Mouse (Mus musculus): ENCODE results near the gene Sfrp5.

The Sfrp5 gene

DNA sequence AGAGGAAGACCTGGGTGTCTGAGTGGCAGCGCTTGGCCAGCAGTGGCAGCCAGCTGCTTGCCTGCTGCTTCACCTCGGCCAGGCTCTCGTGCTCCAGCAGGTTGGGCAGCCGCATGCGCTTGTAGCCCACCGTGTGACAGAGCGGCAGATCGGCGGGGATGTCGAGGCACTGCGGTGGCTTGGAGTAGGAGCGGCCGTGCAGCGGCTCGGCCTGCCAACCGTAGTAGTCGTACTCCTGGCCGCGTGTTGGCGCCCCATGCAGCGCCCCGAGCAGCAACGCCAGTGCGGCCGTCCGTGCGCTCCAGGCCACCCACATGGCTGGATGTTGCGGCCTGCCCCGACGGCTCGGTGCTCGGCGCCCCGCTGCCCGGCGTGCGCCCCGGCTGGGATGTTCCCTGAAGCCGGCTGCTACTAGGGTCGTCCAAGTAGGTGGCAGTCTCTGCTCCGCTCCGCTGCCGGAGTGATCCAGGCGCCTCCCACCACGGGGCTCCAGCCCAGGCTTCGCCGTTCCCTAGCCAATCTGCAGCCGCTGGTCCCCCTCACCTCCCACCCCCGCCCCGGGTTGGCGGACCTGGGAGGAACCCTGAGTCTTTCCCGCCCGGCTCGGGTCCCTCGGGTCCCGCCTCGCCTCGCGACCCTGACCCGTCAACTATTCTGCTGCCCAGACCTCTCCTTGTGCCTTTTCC is at the start of gene Sfrp5:
Gene Sfrp5, minus strand, starts transcription at position 557 of the 686 bp plus-strand sequence.
- DNase-seq: no peak

DNA sequence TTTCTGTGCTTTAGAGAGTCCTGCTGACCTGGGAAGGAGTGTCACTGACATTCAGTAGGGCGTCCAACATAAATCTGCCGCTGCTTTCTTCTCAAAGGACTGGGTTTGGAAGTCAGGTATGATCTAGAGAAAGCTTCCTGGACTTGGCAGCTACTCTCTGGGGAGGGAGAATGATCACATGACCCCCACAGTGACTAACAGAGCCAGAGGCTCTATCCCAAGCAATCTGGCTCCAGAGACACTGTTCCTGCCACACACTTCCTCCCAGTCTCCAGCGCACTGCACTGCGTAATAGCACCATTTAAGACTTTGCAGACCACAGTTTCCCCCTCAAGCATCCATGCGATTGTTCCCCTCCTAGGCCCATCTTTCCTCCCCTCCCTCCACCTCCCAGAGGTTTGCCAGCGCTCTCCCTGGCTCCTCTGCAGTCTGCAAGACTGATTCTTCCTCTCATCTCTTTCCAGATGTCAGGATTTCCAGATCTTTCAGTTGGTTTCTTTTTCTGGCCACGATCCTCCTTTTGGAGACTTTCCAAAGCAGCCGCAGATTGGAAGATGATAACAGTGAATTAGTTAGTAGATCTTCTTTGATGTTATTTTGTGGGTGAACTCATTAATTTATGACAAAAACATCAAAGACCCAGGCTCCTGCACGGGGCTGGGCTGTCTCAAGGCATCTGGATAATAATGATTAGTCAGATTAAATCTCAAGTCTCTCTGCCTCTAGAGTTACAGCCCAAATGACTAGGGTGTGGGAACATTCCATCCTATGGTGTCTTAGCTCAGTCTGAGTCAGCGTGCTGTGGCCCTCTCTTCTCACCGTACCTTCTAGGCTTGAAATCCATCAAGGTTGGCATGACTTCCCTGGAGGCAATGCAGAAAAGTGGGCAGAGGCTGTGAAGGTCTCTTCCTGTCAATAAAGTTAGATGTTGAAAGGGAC is 48.2 kb upstream of the Sfrp5 start:
- no peak for DNase-seq

DNA sequence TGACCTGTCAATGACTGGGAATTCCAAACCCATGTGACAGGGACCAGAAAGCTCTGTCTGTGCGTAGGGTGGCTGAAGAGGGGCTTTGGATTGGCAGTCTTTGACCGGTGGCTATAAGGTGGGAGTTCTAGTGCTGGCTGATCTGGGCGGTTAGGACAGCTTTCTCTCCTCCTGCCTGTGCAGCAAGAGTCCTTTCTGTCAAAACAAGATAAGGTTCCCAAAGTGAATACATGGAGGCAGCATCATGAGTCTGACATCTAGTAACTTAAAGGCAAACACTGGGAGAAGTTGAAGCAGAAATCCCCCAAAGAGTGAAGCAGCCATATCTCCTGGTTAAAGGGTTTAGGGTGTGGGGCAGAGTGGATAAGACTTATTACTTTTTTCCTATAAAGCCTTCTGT is 45.5 kb upstream of the Sfrp5 start, which contains the start of gene Golga7b:
Gene Golga7b, plus strand, starts transcription at position 56 of the 400 bp plus-strand sequence.
- no peak for DNase-seq

DNA sequence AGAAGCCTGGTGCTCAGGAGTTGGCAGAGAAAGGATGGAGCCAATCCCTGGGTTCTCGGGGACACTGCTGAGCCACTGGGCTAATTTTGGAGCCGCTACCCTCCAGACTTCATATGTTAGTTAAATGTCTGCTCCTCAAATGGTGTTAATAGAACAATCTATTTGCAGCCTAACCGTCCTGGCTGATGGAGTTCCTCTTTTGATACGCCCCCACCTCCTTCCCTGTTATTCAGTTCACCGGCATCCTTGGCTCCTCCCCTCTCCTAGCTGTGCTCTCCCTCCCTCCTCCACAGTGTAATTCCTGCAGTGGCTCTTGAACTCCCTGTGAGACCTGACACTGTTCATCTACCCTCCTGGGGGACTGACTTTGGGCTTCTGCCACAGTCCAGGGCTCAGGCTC is 44.6 kb upstream of the Sfrp5 start:
- DNase-seq: no peak

DNA sequence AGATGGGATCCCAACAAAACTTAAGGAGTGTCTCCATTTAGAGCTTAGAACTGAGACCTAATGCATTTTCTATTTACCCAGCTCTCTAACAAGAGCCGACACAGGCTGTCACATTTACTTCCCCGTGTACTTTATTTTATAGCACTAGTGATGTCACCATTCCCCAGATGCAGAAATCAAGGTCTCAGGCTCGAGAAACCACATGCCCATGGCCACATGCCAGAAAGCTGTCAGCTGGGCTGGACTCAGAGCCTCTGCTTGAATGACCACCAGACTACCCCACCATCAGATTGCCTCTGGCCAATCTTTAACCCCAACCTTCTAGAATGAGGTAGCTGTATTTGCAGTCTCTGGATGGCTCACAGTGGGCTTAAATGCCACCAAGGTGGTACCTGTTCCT is 41.3 kb upstream of the Sfrp5 start:
- DNase-seq: no peak

DNA sequence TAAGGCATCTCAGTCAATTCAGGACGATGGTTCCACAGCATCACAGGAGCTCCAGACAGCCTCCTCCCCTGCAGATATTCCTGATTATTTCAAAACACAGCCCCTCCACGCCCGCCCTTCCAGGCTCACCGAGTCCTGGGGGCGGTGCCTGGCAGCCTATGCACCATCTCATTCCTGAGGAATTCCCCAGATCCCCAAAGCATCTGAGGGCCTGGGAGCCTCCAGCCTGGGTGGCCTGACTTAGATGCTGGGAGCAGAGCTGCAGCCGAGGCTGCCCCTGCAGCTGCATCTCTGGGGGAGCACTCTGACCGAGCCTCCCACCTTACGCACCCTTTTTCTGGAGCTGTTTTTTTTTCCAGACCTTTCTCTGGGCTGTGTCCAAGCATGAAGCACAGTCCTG is 38.8 kb upstream of the Sfrp5 start:
- DNase-seq: no peak

DNA sequence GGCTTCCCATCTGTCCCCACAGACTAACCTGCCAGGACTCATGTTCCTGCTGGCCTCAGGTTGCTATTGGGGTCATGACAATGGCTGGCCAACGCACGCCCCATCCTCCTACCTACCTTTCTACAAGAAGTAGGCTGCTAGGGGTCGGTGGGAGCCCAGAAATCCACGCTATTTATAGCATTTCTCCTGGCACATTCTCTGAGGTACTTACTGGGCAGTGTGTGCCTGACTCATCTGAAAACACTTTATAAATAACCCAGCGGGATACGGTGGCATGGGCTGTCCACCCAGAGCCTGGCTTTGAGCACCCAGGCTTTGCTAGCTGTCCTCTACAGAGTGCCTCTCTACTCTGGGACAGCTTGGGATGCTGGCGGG is 36.3 kb upstream of the Sfrp5 start:
- peak; percentile 31 to 44 for DNase-seq

DNA sequence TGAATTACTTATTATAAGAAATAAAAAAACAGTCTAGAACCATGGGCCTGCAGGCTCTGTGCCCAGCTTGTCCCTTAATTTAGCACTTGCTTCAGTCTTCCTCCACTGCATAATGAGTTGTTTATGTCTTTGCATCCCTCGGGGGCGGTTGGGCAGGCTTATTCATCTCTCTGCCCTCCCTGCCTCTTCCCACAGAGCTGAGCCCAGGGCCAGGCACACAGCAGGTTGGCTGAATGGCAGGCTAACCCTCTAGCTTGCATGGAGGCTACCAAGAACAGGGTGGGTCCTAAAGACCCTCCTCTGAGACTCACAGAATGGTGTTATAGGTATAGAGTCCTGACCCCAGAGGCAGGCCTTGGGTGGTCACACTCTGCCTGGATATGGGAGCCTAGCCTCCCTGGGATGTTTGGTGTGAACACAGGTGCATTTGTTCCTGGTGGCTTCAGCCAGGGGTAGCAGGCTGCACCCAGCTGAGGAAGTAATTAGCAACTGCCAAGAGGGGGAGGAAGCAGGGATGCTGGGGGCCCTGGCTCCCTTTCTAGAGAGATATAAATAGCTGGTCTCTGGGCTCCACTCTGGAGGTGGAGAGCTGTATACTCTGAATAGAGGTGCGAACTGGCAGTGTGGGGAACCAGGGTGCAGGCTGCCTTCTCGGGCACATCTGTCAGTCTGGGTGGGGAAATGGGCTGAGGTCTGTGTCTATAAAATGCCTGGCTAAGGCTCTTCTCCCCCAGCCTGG is 35.7 kb upstream of the Sfrp5 start:
- DNase-seq: peak; percentile 20 to 22

DNA sequence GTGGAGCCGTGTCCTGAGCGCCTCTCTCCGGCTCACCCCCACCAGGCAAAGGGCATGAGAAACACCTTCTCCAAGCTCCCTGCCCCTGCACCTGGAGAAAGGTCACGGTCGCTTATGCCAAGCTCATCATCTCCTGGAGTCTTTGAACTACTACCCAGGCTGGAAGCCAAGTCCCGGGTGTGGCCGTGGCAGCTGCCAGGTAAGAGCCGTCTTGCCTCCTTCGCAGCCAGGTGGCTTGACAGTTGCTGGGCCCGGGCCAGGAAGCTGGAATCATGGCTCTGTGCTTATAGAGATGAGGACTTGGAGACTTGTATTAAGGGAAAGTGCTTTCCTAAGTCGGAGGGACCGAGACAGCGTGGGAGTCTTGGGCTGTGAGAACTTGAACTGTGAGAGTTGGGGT is 28.9 kb upstream of the Sfrp5 start:
- peak; percentile 75 to 87 for DNase-seq

DNA sequence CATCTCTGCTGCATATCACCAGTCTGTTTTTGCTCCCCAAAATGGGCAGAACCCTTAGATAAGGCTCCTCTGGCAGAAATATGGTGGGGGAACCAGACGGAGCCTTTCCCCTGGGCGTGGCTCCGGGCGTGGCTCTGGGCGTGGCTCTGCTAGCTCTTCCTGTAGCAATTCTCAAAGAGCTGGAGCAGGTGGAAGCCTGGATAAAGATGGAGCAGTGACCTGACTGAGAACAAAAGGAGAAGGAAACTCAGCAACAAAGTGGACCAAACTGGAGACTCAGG is 28.2 kb upstream of the Sfrp5 start:
- no peak for DNase-seq

DNA sequence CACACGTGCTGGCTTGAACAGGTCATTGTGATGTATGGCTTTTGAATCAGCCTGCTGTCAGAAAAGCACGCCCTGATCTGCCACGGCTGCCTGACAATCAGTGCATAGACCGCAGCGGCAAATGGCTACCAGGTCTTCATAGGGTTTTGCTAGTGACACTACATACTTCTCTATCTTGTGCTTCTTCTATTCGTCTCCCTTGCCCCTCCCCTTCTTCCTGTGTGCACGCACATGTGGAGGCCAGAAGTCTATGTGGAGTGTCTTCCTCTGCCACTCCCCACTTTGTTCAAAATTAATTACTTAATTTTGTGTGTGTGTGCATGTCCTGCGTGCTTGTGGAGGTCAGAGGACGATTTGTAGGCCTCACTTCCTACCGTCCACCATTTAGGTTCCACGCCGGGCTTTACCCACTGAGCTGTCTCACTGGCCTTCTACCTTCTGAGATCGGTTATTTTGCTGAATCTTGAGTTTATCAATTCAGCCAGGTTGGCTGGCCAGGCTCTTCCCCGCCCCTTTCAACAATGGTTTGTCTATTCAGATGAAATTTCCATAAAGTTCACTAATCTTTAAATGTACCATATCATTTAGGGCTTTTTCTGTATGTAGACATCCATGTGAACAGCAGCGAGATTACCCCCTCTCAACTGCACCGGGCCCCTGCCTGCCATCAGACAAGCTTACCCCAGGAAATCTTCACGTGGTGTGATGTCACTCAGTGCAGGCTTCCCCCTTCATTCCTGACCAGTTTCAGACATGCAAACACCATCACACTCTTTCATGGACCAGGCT is 27.6 kb upstream of the Sfrp5 start:
- DNase-seq: no peak

DNA sequence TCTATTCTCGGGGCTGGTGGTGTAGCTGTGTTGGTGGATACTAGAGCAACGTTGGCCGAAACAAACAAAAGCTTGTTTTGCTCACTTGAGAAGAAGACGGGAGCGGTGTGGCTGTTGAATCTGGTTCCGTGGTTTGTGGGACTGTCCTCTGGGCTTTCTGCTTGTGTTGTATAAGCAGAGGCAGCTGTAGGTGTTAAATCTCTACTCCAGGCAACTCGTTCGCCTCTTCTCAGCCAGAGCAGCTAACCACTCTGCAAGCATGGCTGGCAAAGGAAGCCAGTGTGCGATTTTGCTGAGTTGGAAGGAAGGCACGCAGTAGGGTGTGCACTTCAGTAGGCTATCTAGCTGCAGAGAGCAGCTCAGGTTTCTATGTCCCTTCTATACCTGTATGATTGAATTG is 24.4 kb upstream of the Sfrp5 start:
- DNase-seq: no peak

DNA sequence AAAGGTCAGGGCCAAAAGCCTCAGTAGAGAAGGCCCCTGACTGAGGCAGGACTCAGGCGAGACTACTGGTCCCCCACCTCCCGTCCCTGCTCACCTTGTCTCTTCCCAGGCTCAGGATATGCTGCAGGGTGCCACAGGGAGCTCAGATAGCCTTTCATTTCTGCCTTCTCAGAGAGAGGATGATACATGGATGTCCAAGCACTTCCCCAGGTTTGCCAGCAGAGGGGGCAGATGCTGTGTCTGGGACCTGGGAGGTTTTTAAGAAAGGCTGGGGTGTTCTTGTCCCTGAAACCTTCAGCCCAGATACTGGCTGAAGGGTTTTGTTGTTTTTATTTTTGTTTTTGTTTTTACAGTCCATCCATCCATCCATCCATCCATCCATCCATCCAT is 15.3 kb upstream of the Sfrp5 start:
- peak; percentile 81 to 82 for DNase-seq

DNA sequence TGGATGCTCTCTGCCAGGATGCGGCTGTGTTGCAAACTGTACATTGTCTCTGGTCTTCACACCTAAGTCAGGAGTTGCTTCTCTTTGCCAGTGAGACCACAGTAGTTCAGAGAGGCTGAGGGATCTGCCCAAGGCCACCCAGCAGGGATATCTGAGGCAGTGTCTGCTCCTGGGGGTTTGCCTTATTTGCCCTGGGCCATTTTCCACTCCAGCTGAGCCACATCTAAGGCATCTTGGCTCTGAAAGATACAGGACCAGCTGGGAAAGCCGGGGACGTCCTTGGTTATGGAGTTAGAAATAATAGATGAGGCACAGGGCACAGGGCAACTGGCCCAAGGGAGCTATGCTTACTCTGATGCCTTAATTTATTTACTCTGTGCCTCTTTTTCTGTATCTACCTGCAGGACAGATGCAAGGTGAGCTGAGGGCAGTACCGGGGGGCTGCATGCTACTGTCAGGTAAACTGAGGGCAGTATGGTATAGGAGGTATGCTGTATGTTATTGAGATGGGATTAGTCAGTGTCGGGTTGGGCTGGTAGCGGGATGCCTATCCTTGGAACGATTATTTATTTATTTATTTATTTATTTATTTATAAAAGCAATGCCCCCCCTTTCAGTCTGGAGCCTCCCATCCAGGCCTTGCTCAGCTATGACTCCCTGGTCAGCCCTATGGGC is 14.8 kb upstream of the Sfrp5 start:
- peak; percentile 60 to 62 for DNase-seq

DNA sequence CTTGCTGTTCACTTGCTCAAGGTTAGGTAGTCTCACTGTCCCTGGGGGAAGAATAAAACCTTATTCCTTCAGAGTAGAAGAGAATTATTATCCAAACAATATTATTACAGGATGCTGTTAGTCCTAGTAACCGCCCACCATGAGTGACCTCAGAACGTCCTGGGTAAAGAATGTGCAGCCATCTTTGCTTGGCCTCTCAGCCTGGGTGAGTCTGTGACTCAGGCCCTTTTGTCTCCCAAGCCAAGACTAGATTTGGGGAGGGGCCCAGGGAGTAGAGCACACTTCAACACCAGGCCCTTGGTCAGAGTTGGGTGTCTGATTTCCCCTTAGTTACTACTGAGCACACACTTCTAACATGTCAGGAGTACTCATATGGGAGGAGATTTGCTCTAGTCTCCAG is 12.5 kb upstream of the Sfrp5 start:
- no peak for DNase-seq

DNA sequence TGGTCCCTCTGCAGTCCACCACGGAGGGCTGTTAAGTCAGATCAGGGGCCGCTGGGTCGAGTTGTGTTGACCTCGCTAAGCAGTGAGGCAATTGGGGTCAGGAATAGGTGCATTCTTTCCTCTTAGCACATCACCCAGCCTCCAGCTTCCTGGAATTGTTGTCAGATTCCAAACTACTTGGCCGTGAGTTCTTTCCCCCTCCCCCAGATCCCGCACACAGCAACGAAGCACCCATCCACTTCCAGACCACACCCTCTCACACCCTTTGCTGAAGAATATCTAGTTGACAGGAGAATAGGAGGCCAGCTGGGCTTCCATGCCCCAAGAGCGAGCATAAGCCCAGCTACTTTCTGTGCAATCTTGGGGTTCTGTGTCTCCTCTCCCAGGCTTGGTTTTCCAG is 9.9 kb upstream of the Sfrp5 start:
- DNase-seq: no peak

DNA sequence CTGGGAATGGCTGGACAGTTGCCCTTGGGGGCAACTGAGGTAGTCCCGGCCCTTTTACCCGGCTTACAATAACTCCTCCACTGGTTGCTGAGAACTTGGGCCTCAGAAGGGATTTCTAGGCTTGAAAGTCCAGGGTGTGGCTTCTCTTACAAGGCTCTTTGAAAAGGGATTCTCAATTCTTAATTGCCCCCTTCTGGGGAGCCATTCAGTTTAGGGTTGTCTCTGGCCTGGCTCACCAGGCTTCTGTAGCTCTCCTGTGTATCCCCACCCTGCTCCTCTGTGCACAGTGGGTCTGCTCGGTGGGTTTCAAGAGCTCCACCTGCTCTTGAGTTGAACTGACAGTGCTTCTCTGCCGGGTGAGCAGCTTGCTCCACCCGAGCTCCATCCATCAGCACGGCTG is 7.9 kb upstream of the Sfrp5 start:
- no peak for DNase-seq

DNA sequence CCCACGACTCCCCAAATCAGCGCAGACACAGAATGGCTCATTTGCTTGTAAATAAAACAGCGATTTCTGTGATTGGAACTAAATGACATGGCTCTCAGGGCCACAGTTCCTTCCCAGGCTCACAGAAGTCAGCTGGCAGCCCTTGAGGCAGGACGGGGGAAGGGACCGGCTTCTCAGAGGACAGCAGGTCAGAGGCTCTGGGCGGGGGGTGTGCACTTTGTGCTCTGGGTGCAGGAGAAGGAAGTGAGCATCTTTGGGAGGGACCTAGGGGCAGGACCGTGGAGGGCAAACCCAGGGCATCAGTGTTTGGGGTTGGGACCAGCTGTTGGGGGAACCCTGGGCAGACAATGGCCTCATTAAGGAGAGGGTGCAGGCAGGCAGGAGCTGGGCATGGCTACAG is 7.4 kb upstream of the Sfrp5 start:
- DNase-seq: no peak

DNA sequence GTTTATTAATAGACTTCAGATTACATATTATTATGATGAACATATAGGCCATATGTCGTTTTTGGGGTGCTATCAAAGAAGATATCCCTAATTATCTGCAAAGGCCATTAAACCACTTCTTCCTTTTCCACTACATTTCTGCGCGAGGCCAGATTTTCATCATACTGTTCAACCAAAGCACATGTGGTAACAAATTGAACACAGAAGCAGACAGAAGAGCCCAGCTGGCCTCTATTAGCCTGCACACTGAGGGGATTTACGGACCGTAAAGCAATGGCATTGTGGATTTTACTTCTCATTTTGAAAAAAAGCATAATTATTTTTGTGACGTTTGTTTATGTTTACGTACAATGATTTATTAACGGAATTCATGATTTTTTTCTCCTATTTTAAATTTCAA is 3.1 kb upstream of the Sfrp5 start:
- no peak for DNase-seq

DNA sequence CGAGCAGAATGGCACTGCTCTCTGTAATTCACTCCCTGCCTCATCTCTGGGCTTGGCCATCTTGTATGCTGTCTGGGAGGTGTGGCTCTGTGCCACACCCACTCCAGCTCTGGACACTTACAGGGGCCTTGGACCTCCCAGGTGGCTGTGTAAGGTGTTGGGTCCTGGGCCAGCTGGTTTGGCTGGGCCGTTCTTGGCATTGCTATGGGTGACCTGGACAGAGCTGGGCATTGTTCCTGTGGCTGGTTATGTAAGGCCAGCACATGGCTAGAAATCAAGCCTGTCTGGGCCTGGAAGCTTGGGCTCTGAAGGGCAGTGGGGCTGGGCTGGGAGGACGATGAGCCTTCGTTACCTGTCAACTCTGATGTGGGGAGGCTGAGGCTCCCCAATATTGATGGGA is 2.3 kb upstream of the Sfrp5 start:
- peak; percentile 71 to 82 for DNase-seq

DNA sequence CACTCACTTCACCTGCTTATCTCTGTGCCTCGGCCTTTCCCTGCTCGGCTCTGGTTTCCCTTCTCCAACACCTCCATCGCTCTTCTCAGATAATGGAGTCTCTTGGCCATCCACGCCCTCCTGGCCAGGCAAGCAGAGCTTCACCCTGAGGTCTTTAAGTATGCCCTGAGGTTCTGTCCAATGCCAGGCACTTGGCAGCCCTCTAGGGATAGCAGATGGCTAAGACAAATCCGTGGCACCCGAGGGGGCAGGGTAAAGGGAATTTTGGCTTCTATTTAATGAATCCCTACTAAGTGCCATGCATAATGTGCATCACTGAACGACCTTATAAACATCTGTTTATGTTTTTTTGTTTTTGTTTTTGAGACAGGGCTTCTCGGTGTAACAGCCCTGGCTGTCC is 415 bp upstream of the Sfrp5 start:
- peak in 1 of 2 experiments; percentile 47 for DNase-seq

DNA sequence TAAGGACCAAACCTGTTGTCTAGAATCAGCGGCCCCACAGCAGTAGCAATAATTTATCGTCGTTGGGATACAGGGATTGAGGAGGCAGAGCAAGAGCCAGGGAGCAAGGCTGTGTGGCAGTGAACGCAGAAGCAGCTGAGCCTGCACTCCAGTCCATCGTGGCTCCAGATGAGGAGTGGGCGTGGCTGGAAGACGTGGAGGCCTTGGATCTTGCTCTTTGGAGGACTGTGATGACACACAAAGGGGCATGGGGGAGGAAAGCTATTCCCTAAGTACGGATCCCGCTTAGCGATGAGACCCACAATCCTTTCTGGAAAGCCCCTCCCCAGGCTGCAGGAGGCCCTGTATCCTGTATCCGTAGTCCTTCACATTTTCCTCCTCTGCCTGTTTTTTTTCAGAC is 4.0 kb downstream of the Sfrp5 start:
- no peak for DNase-seq
